Mouse (Mus musculus): ENCODE results near the gene Zfp865. TPM values are rescaled to one million over a fixed set of nuclear protein-coding genes. Genes with fewer than 3 reads are reported as not detected.

The Zfp865 gene
- 37.3 and 43.2 TPM in 2 replicates for polyA plus RNA-seq (2012; rRNA removed)

GRCm38 (mm10) chr7:5020000-5020681 is at the start of gene Zfp865, which contains the start of gene Ccdc106:
Gene Zfp865 (plus strand): TSS chr7:5020376.
Gene Ccdc106 (plus strand): TSS chr7:5020553.

GRCm38 (mm10) chr7:4971068-4971467 is 49.1 kb upstream of the Zfp865 start, which contains the start of gene Sbk3:
Gene Sbk3 (minus strand): TSS chr7:4971168.

GRCm38 (mm10) chr7:4996003-4996895 is 23.9 kb upstream of the Zfp865 start, which contains the start of gene Zfp579:
Gene Zfp579 (minus strand): TSS chr7:4996158.

GRCm38 (mm10) chr7:5014251-5015117 is 5.7 kb upstream of the Zfp865 start, which contains the start of the genes Zfp524 and Fiz1:
Gene Zfp524 (plus strand): TSS chr7:5014415.
Gene Fiz1 (minus strand): TSS chr7:5014697.

GRCm38 (mm10) chr7:5015118-5016001 is 4.8 kb upstream of the Zfp865 start, which contains the start of gene Gm44973:
Gene Gm44973 (plus strand): TSS chr7:5015496.

GRCm38 (mm10) chr7:5033818-5034217 is 13.6 kb downstream of the Zfp865 start, which contains the start of gene 4632433K11Rik:
Gene 4632433K11Rik (plus strand): TSS chr7:5034118.

GRCm38 (mm10) chr7:5038109-5038732 is 18.0 kb downstream of the Zfp865 start, which contains the start of gene Zfp784:
Gene Zfp784 (minus strand): TSS chr7:5038446.

GRCm38 (mm10) chr7:5051193-5052192 is 31.3 kb downstream of the Zfp865 start, which contains the start of gene Zfp580:
Gene Zfp580 (plus strand): TSS chr7:5051538.

GRCm38 (mm10) chr7:5061774-5062359 is 41.7 kb downstream of the Zfp865 start, which contains the start of gene U2af2:
Gene U2af2 (plus strand): TSS chr7:5062143.

GRCm38 (mm10) chr7:5080010-5080751 is 60.0 kb downstream of the Zfp865 start, which contains the start of gene Epn1:
Gene Epn1 (plus strand): TSS chr7:5080235.

Other genes starting within 250 kb of the Zfp865 start
- not detected in 2 replicates for gene Fam71e2, start 249.1 kb upstream of the Zfp865 start, polyA plus RNA-seq (2012; rRNA removed)
- gene Il11, start 237.5 kb upstream of the Zfp865 start, polyA plus RNA-seq (2012; rRNA removed): 0.90 and 1.0 TPM in 2 replicates
- not detected in 2 replicates for gene Tmem190, start 237.4 kb upstream of the Zfp865 start, polyA plus RNA-seq (2012; rRNA removed)
- 227 and 263 TPM in 2 replicates for gene Tmem238, start 230.7 kb upstream of the Zfp865 start, polyA plus RNA-seq (2012; rRNA removed)
- gene Rpl28, start 227.5 kb upstream of the Zfp865 start, polyA plus RNA-seq (2012; rRNA removed): 405 and 513 TPM in 2 replicates
- gene Ube2s, start 207.8 kb upstream of the Zfp865 start, polyA plus RNA-seq (2012; rRNA removed): 143 and 257 TPM in 2 replicates
- gene Shisa7, start 175.7 kb upstream of the Zfp865 start, polyA plus RNA-seq (2012; rRNA removed): 2.0 and 2.8 TPM in 2 replicates
- gene Isoc2b, start 150.1 kb upstream of the Zfp865 start, polyA plus RNA-seq (2012; rRNA removed): 40.8 and 52.6 TPM in 2 replicates
- 18.6 and 21.4 TPM in 2 replicates for gene Isoc2a, start 143.2 kb upstream of the Zfp865 start, polyA plus RNA-seq (2012; rRNA removed)
- gene Gm36210, start 113.9 kb upstream of the Zfp865 start, polyA plus RNA-seq (2012; rRNA removed): 0.08 TPM in 1 of 2 replicates, not detected in the other
- 31.6 and 31.7 TPM in 2 replicates for gene Zfp628, start 105.2 kb upstream of the Zfp865 start, polyA plus RNA-seq (2012; rRNA removed)
- 16.0 and 18.1 TPM in 2 replicates for gene Nat14, start 98.3 kb upstream of the Zfp865 start, polyA plus RNA-seq (2012; rRNA removed)
- 12.0 and 12.4 TPM in 2 replicates for gene Ssc5d, start 94.6 kb upstream of the Zfp865 start, polyA plus RNA-seq (2012; rRNA removed)
- 0.09 and 0.30 TPM in 2 replicates for gene Sbk2, start 56.0 kb upstream of the Zfp865 start, polyA plus RNA-seq (2012; rRNA removed)
- gene Sbk3, start 49.2 kb upstream of the Zfp865 start, polyA plus RNA-seq (2012; rRNA removed): 0.28 TPM in 1 of 2 replicates, not detected in the other
- 60.1 and 63.9 TPM in 2 replicates for gene Zfp579, start 24.2 kb upstream of the Zfp865 start, polyA plus RNA-seq (2012; rRNA removed)
- 58.6 and 61.0 TPM in 2 replicates for gene Zfp524, start 6.0 kb upstream of the Zfp865 start, polyA plus RNA-seq (2012; rRNA removed)
- 35.6 and 36.3 TPM in 2 replicates for gene Fiz1, start 5.7 kb upstream of the Zfp865 start, polyA plus RNA-seq (2012; rRNA removed)
- gene Gm44973, start 4.9 kb upstream of the Zfp865 start, polyA plus RNA-seq (2012; rRNA removed): 0.35 TPM in 1 of 2 replicates, not detected in the other
- 3.0 and 3.6 TPM in 2 replicates for gene Ccdc106, start 177 bp downstream of the Zfp865 start, polyA plus RNA-seq (2012; rRNA removed)
- gene 4632433K11Rik, start 13.7 kb downstream of the Zfp865 start, polyA plus RNA-seq (2012; rRNA removed): not detected in 2 replicates
- gene Zfp784, start 18.1 kb downstream of the Zfp865 start, polyA plus RNA-seq (2012; rRNA removed): 6.4 and 8.7 TPM in 2 replicates
- gene Zfp580, start 31.2 kb downstream of the Zfp865 start, polyA plus RNA-seq (2012; rRNA removed): 15.7 and 17.3 TPM in 2 replicates
- gene U2af2, start 41.8 kb downstream of the Zfp865 start, polyA plus RNA-seq (2012; rRNA removed): 136 and 150 TPM in 2 replicates
- 351 and 358 TPM in 2 replicates for gene Epn1, start 59.9 kb downstream of the Zfp865 start, polyA plus RNA-seq (2012; rRNA removed)
- not detected in 2 replicates for gene Rfpl4, start 96.6 kb downstream of the Zfp865 start, polyA plus RNA-seq (2012; rRNA removed)
- gene Rasl2-9, start 105.6 kb downstream of the Zfp865 start, polyA plus RNA-seq (2012; rRNA removed): 0.22 and 0.27 TPM in 2 replicates
- not detected in 2 replicates for gene Vmn1r55, start 129.3 kb downstream of the Zfp865 start, polyA plus RNA-seq (2012; rRNA removed)
- not detected in 2 replicates for gene Vmn1r56, start 176.4 kb downstream of the Zfp865 start, polyA plus RNA-seq (2012; rRNA removed)
- gene Vmn1r57, start 198.1 kb downstream of the Zfp865 start, polyA plus RNA-seq (2012; rRNA removed): not detected in 2 replicates

Data from colon, adult 2 months (tissue).